Mouse (Mus musculus) adrenal gland, postnatal 10 days (tissue): ENCODE results near the gene Prkab1. TPM values are rescaled to one million over a fixed set of nuclear protein-coding genes. Genes with fewer than 3 reads are reported as not detected.
A peak's percentile ranks its signal among the peaks of the same experiment; 100 is the strongest.

ENCODE experiments used
- DNase-seq: peaks from one replicate; pipeline ENCODE4 v3.0.0; 2021; ENCODE audit warnings: mixed read lengths
- total RNA-seq, 2 experiments: library from RNA; stranded (reverse); gene quantifications; 2 replicates each; pipeline ENCODE4 v1.2.3; 2021

Prkab1 gene
- total RNA-seq, 2 experiments from 2014 or later = 57.5 to 58.1 TPM

GRCm38 (mm10) chr5:116018784-116019183, 5.5 kb downstream of the Prkab1 start:
- no peak for DNase-seq

DNA sequence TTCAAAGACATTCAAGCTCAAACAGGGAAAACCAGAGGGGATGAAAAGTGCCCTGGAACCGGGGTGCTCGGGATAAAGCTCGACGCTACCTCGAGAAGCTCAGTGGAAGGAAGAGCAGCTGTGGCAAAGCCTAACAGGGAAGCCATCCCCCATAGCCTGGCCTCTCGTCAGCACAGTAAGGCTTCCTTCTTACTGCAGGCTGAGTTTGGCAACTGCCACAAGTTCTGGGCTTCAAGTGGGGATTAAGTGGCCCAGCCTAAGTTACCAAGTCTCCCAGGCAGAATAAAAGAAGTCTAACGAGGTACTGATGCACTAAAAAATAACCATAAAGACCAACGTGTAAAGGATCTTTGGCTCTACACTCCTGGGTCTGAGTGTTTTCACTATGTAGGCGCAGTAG, 6.1 kb downstream of the Prkab1 start:
- no peak for DNase-seq

GRCm38 (mm10) chr5:116017391-116017790, 6.9 kb downstream of the Prkab1 start:
- no peak for DNase-seq

DNA sequence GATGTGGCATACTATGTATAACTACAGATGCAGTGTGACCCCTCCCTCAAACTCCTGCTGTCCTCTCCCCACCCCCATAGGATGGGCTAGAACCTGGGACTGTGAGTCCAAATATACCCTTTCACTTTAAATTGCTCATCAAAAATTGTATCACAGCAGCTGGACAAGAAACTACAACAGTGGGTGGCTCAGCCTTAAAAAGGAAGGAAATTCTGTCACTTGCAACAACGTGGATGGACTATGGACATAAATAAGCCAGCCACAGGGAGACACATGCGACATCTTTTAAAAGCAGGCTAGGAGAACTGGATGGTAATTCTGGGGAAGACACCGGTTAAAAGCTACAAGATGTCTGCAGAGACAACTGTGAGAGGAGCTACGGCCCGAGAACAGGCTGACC, 7.8 kb downstream of the Prkab1 start:
- DNase-seq = no peak

DNA sequence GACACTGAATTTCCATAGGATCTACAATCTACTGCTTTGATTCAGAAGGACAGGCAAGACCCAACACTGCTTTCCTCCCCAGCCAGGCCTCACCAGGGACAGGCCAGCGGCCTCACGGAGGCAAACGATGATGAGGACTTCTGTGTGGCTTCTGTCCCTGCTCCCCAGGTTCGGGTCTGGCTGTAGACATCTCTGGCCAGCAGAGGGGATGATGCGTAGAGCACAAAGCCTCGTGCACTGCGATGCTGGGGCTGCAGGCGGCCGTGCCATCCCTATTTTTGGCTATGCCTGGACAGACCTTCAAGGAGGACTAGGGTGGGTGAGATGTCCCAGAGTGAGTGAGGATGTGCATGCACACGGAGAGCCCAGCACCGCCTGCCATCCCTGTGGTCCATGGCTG, 10.1 kb downstream of the Prkab1 start:
- DNase-seq = no peak

- no peak for DNase-seq
Measured at GRCm38 (mm10) chr5:116013821-116014220, 10.5 kb downstream of the Prkab1 start.

DNA sequence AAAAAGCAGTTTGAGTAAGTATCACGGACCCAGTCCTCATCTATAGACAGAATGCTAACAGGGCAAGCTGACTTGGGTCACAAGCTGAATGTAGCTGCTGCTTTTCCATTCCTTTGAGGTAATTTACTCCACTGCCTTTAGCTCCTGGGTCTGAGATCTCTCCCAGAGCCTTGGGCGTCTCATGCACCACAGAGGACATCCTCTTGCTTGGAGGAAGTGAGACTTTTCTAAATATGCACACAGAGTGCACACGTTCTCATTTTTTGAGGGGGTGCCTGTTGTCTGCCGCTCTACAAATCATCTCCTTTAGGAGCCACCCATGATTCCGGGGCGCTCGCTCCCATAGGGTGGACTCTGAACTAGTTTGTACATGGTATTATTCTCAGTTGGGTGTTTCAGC, 11.8 kb downstream of the Prkab1 start:
- DNase-seq = no peak

DNA sequence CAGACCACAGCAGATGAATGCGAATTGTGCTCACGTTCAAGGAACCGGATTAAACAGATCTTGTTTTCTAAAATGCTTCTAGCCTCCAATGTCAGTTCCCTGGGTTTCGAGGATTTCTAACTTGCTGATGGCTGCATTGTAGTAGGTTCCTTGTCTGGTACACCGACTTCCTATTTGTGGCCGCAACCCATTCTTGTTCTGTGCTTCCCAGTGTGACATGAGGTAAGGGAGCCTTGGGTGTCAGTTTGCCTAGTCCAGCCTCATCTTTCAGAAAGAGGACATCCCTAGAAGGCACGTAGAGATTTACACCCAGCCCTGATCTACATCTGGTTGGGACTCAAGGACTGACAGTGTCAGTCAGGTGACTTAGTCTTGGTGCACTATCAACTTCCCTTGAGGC, 12.6 kb downstream of the Prkab1 start:
- DNase-seq = no peak

GRCm38 (mm10) chr5:116009884-116010627, 14.3 kb downstream of the Prkab1 start:
- no peak for DNase-seq

- DNase-seq = no peak
Measured at GRCm38 (mm10) chr5:116009091-116009851, 15.0 kb downstream of the Prkab1 start.

DNA sequence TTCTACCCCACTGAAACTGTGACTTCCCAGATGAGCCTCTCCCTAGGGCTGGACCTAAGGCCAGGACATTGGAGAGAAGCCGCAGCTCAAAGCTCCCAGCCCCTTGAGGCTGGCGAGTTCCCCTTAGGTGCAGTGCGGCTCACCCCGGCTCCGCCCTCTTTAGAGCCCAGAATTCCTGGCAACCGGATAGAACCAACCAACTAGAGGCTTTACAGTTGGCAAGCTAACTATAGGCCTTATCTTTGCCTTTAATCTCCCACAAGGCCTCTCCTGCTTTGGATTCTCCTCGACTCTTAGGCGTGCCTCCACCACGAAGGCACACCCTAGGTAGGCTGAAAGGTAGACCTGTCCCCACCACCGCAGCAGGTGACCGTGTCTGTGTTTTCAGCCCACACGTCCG, 16.6 kb downstream of the Prkab1 start:
- peak; percentile 23 for DNase-seq

DNA sequence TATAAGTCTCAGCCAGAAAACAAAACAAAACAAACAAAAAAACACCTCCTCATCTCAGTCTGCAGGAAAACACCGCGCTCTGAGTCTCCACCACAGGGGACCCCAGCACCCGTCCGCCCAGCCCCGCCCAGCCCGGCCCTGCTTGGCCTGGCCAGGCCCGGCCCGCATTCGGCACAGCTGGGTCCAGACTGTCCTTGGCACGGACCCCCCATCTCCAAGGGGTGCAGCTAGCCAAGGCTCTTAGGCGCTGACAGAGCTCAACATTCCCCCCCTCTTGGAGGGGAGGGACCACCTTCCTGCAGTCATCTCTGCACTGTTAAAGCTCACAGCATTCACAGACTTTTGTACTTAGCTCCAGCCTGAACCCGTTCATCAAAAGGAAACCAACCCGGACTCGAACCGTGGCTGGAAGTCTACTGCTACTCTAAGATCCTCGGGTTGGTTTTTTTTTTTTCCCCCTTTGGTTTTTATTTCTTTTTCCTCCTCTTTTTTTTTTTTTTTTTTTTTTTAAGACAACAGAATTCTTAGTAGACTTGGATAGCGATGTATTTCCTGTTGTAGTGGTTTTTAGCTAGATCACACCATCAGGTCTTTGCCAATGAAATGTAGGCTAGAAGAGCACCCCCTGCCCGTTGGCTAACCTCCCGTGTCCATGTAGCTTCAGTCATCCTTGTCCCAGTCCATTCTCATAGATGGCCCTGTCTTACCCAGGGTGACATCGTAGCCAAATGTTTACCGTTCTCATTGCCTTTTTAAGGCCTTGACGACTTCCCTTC, 17.8 kb downstream of the Prkab1 start:
- peak; percentile 49 for DNase-seq

DNA sequence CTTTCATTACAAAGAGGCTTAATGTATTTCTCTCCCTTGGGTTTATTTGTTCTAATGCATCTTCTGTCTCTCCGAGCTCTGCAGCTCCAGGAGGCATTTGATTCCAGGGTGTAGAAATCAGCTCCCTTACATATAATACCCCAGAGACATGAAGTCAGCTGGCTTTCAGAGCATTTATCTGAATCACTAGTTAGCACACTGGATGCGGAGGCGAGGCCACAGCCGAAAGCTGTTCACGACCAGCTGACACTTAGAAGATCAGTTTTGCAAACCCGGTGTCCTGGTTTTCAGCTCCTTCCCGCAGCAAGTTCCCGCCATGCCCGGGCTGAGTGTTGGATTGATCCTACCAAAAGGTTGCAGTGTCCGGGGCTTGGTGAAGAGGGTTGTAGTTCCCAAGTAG, 20.0 kb downstream of the Prkab1 start:
- no peak for DNase-seq

DNA sequence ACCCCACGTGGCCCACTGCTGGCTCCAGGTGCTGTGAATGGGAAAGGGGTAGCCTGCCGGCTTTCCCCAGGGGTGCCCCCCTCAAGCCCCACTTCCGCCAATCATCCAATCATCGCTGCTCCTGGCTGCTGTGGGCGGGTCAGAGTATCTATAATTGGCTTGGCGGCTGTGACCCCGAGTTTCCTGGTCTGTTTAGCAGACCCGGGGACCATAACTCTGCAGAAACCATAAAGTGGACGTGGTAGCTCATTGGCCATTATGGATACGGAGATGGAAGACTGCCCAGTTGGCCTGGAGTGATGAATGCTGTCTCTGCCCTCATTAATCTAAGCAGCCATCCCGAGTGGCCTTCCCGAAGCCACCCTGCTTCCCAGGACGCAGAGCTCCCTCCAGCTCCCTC, 20.5 kb downstream of the Prkab1 start:
- peak; percentile 58 for DNase-seq

DNA sequence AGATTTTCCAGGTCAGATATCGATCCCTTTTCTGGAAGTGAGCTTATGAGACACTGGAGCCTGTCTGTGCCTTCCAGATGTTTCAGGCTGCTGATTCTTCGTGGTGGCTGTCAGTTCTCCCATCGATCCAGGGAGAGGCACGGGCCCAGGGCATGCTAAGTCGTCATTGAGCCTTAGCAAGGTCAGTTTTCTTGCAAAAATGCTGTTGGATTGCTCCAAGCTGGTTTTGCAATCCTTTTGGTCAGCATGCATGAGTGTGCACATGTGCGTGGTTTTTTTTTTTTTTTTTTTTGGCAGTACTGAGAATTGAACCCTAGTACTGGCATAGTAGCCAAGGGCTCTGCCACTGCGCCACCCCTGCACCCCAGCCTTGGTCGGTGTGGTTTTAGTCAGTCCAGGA, 21.2 kb downstream of the Prkab1 start:
- peak; percentile 62 for DNase-seq

DNA sequence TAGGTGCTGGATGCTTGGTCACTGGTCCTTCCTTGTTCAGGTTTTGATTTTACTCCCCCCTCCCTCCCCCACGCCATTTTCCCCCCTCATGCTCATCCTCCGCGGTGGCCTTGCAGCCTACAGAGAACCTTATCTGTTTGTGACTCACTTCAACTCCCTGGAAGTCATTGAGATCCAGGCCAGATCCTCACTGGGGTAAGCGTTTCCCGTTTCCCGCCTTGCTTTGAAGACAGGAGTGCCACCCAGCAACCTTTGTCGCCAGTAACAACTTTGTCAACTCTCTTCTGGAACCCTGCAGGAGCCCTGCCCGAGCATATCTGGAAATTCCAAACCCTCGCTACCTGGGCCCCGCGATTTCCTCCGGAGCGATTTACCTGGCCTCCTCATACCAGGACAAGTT, 26.9 kb downstream of the Prkab1 start:
- no peak for DNase-seq

- DNase-seq = no peak
Measured at GRCm38 (mm10) chr5:115994101-115994500, 30.2 kb downstream of the Prkab1 start.

DNA sequence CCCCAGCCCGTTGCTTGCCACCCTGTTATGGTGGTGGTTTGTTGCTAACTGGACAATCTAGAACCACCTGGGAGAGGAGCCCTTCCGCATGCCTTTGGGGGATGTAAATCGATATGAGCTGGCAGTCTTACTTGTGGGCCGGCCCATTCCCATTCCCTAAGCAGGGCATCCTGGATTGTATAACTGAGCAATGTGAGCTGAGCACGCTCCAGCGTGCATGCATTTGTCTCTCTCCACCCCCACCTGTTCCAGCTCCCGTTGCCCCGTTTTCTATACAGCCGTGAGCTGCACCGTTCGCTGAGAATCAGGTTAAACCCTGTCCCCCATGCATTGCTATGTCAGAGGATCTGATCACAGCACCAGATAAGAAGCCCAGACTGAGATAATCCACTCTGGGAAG, 32.6 kb downstream of the Prkab1 start:
- no peak for DNase-seq

GRCm38 (mm10) chr5:115987284-115987683, 37.0 kb downstream of the Prkab1 start:
- no peak for DNase-seq

DNA sequence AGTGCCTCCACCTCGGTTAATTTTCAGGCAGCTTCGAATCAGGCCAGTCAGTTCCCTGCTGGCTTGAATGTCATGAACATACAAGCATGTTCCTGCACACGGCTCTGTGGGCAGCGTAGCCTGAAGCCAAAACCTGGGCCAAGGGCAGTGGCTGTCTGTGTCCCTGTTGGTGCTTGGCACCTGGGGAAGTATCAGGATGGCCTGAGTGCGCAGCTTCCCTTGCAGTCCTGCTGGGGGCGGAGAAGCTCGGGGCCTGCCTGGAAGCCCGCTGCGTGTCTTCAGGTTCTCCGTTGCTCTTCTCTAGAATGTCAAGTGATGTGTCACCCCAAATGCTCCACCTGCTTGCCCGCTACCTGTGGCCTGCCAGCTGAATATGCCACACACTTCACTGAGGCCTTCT, 39.2 kb downstream of the Prkab1 start:
- DNase-seq = no peak

- no peak for DNase-seq
Measured at GRCm38 (mm10) chr5:115984392-115984791, 39.9 kb downstream of the Prkab1 start.

DNA sequence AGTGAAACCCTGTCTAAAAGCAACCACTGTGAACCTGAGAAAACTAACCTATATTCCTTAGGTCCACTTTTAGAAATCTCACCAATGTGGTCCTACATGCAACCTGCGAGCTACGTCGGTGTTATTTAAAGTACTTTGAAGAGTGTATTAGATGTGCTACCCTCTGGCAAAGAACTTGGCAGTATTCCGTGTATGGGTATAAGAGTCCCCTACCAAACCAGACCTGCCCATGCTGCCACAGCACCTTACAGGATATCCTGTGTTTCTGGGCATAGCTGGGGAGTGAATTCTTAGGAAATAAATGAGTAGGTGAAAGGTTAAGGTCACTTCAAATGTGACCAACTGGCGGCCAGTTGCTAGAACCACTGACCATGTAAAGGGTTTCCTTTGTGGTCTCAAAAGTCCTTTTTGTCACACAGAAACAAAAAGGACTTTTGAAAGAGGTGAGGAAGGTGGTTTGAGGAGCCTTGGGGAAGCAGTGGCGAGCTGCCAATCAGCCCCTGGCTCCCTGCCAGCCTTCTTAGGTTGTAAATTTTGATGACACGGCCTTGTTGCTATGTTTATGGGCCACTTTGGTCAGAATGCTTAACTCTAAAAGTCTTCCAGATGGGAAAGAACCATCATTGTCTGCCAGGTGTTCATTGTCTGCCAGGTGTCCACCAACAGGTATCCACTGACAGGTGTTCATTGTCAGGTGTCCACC, 41.5 kb downstream of the Prkab1 start:
- peak; percentile 91 for DNase-seq
